Mouse (Mus musculus) heart, embryonic 10.5 days (tissue): ENCODE measurements around the gene Mef2d. TPM values are rescaled to one million over a fixed set of nuclear protein-coding genes. Genes with fewer than 3 reads are reported as not detected.
"Not testable (repeated sequence)": the region's sequence is repeated elsewhere in the genome, so short reads cannot be mapped to it uniquely, and the experiment has no call there.

Experiments
- DNase-seq: peaks from one replicate; pipeline ENCODE4 v3.0.0-alpha.2; 2017; ENCODE audit warnings: low spot score
- H3K27ac ChIP-seq: fragments of 300-500 bp; sonication (generic); 2 replicates; pipeline ENCODE4 v1.5.1; 2016; ENCODE audit warnings: mild to moderate bottlenecking
- H3K27me3 ChIP-seq: fragments of 300-500 bp; sonication (generic); 2 replicates; pipeline ENCODE4 v1.6.1; 2016; ENCODE audit warnings: mild to moderate bottlenecking; ENCODE audit not compliant: poor library complexity, insufficient read depth, severe bottlenecking
- H3K36me3 ChIP-seq: fragments of 300-500 bp; sonication (generic); 2 replicates; pipeline ENCODE4 v1.6.1; 2016; ENCODE audit warnings: mild to moderate bottlenecking, moderate library complexity
- H3K4me1 ChIP-seq: fragments of 300-500 bp; sonication (generic); 2 replicates; pipeline ENCODE4 v1.6.1; 2016; ENCODE audit warnings: mild to moderate bottlenecking
- H3K4me3 ChIP-seq: fragments of 300-500 bp; sonication (generic); 2 replicates; pipeline ENCODE4 v1.5.1; 2016; ENCODE audit warnings: mild to moderate bottlenecking, moderate library complexity
- H3K9me3 ChIP-seq: fragments of 300-500 bp; sonication (generic); 2 replicates; pipeline ENCODE4 v1.6.1; 2016; ENCODE audit warnings: mild to moderate bottlenecking, moderate library complexity
- WGBS: fragments of 180-500 bp; shearing (Covaris S2); methylation state at CpG from one replicate; pipeline ENCODE4 v1.1.7; 2016; 5-methylcytosine and 5-hydroxymethylcytosine counted together
- polyA plus RNA-seq: library from polyadenylated mRNA; unstranded; fragments of >200 nt; fragmentation: Nextera tagmentation; extraction: Ambion mirVana; gene quantifications from 2 replicates; pipeline ENCODE4 v1.2.1, GENCODE M21; 2016

Gene Mef2d
- polyA plus RNA-seq, 1 experiment from 2014 or later, result 35.8 TPM

GRCm38 (mm10) chr3:88160856-88161255, 18.7 kb downstream of the Mef2d start:
- Histone ChIP-seq H3K4me1 (peaks cover 32% of the 10 kb centered on the region), H3K36me3 (peaks cover 97% of the 10 kb centered on the region), H3K9me3 (no peaks in the 10 kb centered on the region), H3K27me3 (no peaks in the 10 kb centered on the region), H3K27ac (no peak overlapping the region), H3K4me3 (no peak overlapping the region)
- DNase-seq, result no peak
- WGBS, result 82% methylated on average over 6 of the region's 6 CpGs

- peaks cover 96% of the 10 kb centered on the region for H3K36me3 ChIP-seq
- H3K27me3 ChIP-seq, result no peaks in the 10 kb centered on the region
- H3K4me1 ChIP-seq, result peaks cover 22% of the 10 kb centered on the region
- H3K4me3 ChIP-seq, result no peak overlapping the region
- no peak overlapping the region for H3K27ac ChIP-seq
- H3K9me3 ChIP-seq, result no peaks in the 10 kb centered on the region
- WGBS, result 83% methylated on average over 8 of the region's 8 CpGs
- no peak for DNase-seq
Observed at GRCm38 (mm10) chr3:88162259-88162658, 20.1 kb downstream of the Mef2d start.

GRCm38 (mm10) chr3:88162811-88163210, 20.6 kb downstream of the Mef2d start:
- no peak for DNase-seq
- Histone ChIP-seq H3K36me3 (peaks cover 98% of the 10 kb centered on the region), H3K9me3 (no peaks in the 10 kb centered on the region), H3K27me3 (no peaks in the 10 kb centered on the region), H3K4me1 (peaks cover 16% of the 10 kb centered on the region), H3K27ac (no peak overlapping the region), H3K4me3 (no peak overlapping the region)
- 88% methylated on average over 4 of the region's 4 CpGs for WGBS

- DNase-seq, result no peak
- 72% methylated on average over 3 of the region's 3 CpGs for WGBS
- Histone ChIP-seq H3K27me3 (no peaks in the 10 kb centered on the region), H3K36me3 (peaks cover 97% of the 10 kb centered on the region), H3K27ac (no peak overlapping the region), H3K4me3 (no peak overlapping the region), H3K9me3 (no peaks in the 10 kb centered on the region), H3K4me1 (peaks cover 9% of the 10 kb centered on the region)
Observed at GRCm38 (mm10) chr3:88163847-88164246, 21.7 kb downstream of the Mef2d start.

GRCm38 (mm10) chr3:88164263-88164662, 22.1 kb downstream of the Mef2d start:
- H3K36me3 ChIP-seq, result peaks cover 97% of the 10 kb centered on the region
- H3K27ac ChIP-seq, result no peak overlapping the region
- DNase-seq, result no peak
- WGBS, result 81% methylated on average over 3 of the region's 3 CpGs
- peaks cover 5% of the 10 kb centered on the region for H3K4me1 ChIP-seq
- no peaks in the 10 kb centered on the region for H3K9me3 ChIP-seq
- H3K4me3 ChIP-seq, result no peak overlapping the region
- H3K27me3 ChIP-seq, result no peaks in the 10 kb centered on the region

GRCm38 (mm10) chr3:88166056-88166455, 23.9 kb downstream of the Mef2d start:
- H3K27me3 ChIP-seq, result no peaks in the 10 kb centered on the region
- no peak overlapping the region for H3K4me3 ChIP-seq
- no peaks in the 10 kb centered on the region for H3K9me3 ChIP-seq
- peaks cover 5% of the 10 kb centered on the region for H3K4me1 ChIP-seq
- peaks cover 97% of the 10 kb centered on the region for H3K36me3 ChIP-seq
- DNase-seq, result no peak
- WGBS, result 79% methylated on average over 5 of the region's 5 CpGs
- H3K27ac ChIP-seq, result no peak overlapping the region

GRCm38 (mm10) chr3:88170361-88170760, 28.2 kb downstream of the Mef2d start:
- Histone ChIP-seq H3K36me3 (peaks cover 92% of the 10 kb centered on the region), H3K27me3 (no peaks in the 10 kb centered on the region), H3K4me3 (no peak overlapping the region), H3K9me3 (no peaks in the 10 kb centered on the region), H3K4me1 (peaks cover 16% of the 10 kb centered on the region), H3K27ac (no peak overlapping the region)
- WGBS, result 90% methylated on average over 5 of the region's 5 CpGs
- DNase-seq, result no peak

GRCm38 (mm10) chr3:88172440-88172839, 30.3 kb downstream of the Mef2d start:
- Histone ChIP-seq H3K36me3 (peaks cover 78% of the 10 kb centered on the region), H3K9me3 (no peaks in the 10 kb centered on the region), H3K4me3 (no peak overlapping the region), H3K27ac (no peak overlapping the region), H3K27me3 (no peaks in the 10 kb centered on the region), H3K4me1 (peaks cover 15% of the 10 kb centered on the region)
- WGBS, result 87% methylated on average over 3 of the region's 3 CpGs
- no peak for DNase-seq

- peaks cover 69% of the 10 kb centered on the region for H3K36me3 ChIP-seq
- H3K4me1 ChIP-seq, result peaks cover 15% of the 10 kb centered on the region
- 49% methylated on average over 3 of the region's 3 CpGs for WGBS
- no peak overlapping the region for H3K27ac ChIP-seq
- H3K27me3 ChIP-seq, result no peaks in the 10 kb centered on the region
- DNase-seq, result no peak
- H3K4me3 ChIP-seq, result no peak overlapping the region
- no peaks in the 10 kb centered on the region for H3K9me3 ChIP-seq
Observed at GRCm38 (mm10) chr3:88173375-88173774, 31.2 kb downstream of the Mef2d start.

GRCm38 (mm10) chr3:88174894-88175293, 32.7 kb downstream of the Mef2d start:
- H3K4me1 ChIP-seq, result peaks cover 15% of the 10 kb centered on the region
- H3K27ac ChIP-seq, result no peak overlapping the region
- 78% methylated on average over 2 of the region's 2 CpGs for WGBS
- no peak overlapping the region for H3K4me3 ChIP-seq
- H3K27me3 ChIP-seq, result no peaks in the 10 kb centered on the region
- H3K36me3 ChIP-seq, result peaks cover 54% of the 10 kb centered on the region
- no peak for DNase-seq
- H3K9me3 ChIP-seq, result no peaks in the 10 kb centered on the region

GRCm38 (mm10) chr3:88177106-88177505, 34.9 kb downstream of the Mef2d start:
- 0 out of 2 replicates have a peak, but pooled peaks cover under 1% of the 10 kb centered on the region for H3K27me3 ChIP-seq
- WGBS, result 54% methylated on average over 5 of the region's 5 CpGs
- peak overlapping the region; percentile 99 for H3K27ac ChIP-seq
- no peak for DNase-seq
- H3K4me3 ChIP-seq, result peak overlapping the region; percentile 77
- no peaks in the 10 kb centered on the region for H3K9me3 ChIP-seq
- H3K36me3 ChIP-seq, result peaks cover 32% of the 10 kb centered on the region; the same call in 1 of the 2 replicates
- peaks cover 15% of the 10 kb centered on the region for H3K4me1 ChIP-seq

GRCm38 (mm10) chr3:88177562-88178345, 35.6 kb downstream of the Mef2d start:
- peaks cover 28% of the 10 kb centered on the region; the same call in 1 of the 2 replicates for H3K36me3 ChIP-seq
- under 1% methylated on average over 49 of the region's 49 CpGs for WGBS
- H3K9me3 ChIP-seq, result no peaks in the 10 kb centered on the region
- H3K27me3 ChIP-seq, result peaks cover 7% of the 10 kb centered on the region; the same call in 1 of the 2 replicates
- H3K27ac ChIP-seq, result peak overlapping the region; percentile 99
- H3K4me1 ChIP-seq, result peaks cover 11% of the 10 kb centered on the region
- peak; percentile 99 for DNase-seq
- H3K4me3 ChIP-seq, result peak overlapping the region; percentile 77

GRCm38 (mm10) chr3:88178346-88178733, 36.2 kb downstream of the Mef2d start:
- not testable (repeated sequence) for H3K27me3 ChIP-seq, H3K4me1 ChIP-seq, DNase-seq, H3K9me3 ChIP-seq
- peak overlapping the region; percentile 99 for H3K27ac ChIP-seq
- 34% methylated on average over 11 of the region's 11 CpGs for WGBS
- H3K36me3 ChIP-seq, result peaks cover 22% of the 10 kb centered on the region; the same call in 1 of the 2 replicates
- peak overlapping the region; percentile 77 for H3K4me3 ChIP-seq
